Mouse (Mus musculus) olfactory bulb, adult 2 months (tissue): Measurements from ENCODE around the gene Tspan9.

Source experiments
- CTCF ChIP-seq: fragments of 200-500 bp; IDR thresholded peaks from 2 replicates; pipeline ENCODE4 v1.5.1; 2012; ENCODE audit warnings: low read depth, mild to moderate bottlenecking, low read length, moderate library complexity; ENCODE audit not compliant: insufficient read depth
- POLR2A ChIP-seq: fragments of 200-500 bp; IDR thresholded peaks from 2 replicates; pipeline ENCODE4 v1.6.1; 2012; ENCODE audit warnings: mild to moderate bottlenecking, low read depth, low read length, moderate library complexity; ENCODE audit not compliant: insufficient read depth

- no peak for TF ChIP-seq CTCF
- TF ChIP-seq POLR2A = no peak
These were observed 37.8 kb upstream of the Tspan9 start for GRCm38 (mm10) chr6:128181176-128181575.
